Mouse (Mus musculus) mesoderm, embryonic 11.5 days (tissue): Measurements from ENCODE around the gene Fxr2.

Experiments
- DNase-seq: peaks from one replicate; pipeline ENCODE4 v3.0.0-alpha.2; 2012; ENCODE audit warnings: low read depth, low spot score

Gene Fxr2

DNA sequence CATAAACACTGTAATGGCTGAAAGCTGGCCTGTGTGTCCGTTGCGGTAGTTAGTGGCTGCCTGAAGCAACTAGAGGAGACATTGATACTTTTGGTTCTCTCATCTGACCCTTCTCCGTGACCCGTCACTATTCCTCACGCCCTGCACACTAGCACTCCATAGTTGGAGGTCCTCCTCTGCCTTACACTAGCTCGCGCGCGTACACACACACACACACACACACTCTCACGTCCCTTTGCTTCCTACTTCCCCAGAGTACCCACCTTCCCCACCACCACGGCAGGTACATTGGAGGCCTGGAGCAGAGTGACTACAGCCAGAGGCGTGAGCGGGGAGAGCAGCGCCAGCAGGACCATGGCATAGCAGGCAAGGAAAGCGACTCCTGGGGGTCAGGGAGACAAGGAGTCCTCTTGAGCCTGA lies 24.7 kb downstream of the Fxr2 start:
- DNase-seq = no peak

DNA sequence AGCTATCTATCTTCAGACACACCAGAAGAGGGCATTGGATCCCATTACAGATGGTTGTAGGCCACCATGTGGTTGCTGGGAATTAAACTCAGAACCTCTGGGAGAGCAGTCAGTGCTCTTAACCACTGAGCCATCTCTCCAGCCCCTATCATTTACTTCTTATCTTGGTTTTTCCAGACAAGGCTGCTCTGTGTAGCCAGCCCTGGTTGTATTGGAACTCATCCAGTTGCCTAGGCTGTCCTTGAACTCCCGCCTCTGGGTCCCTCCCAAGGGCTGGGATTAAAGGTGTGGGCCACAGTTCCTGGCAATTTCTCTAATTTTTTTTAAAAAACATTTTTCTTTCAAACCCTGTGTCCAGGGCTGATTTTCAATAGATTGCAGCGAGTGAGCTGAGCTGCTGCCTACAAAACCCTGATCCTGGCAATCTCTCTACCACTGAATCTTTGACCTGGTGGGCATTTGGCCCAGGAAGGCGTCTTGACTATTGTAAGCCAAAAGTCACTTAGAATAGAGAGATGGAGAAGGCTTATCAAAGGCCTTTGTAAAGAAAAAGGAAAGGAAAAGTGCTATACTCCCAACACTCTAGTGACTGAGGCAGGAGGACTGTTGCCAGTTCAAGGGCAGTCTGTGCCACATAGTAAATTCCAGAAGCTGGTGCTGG lies 28.6 kb downstream of the Fxr2 start:
- no peak for DNase-seq

DNA sequence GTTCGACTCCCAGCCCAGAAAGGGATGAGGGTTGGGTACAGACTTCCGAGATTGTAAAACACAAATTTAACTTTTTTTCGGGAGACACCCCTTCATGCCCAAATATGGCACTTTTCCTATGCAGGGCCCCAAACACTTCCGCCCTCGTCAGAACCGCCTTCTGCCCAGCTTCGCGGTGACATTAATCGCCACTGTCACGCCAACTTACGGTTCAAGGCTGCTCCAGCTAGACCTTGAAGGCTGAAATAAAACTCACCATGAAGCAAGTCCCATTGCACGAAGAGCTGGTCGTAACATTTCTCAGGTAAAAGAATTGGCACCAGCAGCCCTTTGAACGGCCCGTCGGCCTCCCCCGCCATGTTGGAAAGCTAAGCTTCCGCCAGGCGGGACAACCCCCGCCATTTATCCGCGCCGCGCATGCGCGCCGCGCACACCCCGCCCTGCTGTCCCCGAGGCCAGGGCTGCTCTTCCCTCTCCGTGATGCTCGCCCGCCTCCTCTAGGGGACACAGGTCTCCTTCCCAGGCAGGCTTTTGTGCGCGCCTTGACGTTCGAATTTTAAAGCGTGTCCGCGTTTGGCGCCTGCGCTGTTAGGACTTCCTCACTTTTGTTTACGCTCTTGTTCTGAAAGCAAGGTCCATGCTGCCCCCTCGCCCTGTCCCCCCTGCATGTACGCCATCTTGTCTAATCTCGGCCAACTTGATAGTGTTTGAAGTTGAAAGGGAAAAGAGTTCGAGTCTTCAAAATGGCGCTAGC lies 29.6 kb downstream of the Fxr2 start, which contains the start of gene Mpdu1:
Mpdu1 (minus strand) TSS at position 430 of the 754 bp plus-strand sequence.
- peak; percentile 99 for DNase-seq

DNA sequence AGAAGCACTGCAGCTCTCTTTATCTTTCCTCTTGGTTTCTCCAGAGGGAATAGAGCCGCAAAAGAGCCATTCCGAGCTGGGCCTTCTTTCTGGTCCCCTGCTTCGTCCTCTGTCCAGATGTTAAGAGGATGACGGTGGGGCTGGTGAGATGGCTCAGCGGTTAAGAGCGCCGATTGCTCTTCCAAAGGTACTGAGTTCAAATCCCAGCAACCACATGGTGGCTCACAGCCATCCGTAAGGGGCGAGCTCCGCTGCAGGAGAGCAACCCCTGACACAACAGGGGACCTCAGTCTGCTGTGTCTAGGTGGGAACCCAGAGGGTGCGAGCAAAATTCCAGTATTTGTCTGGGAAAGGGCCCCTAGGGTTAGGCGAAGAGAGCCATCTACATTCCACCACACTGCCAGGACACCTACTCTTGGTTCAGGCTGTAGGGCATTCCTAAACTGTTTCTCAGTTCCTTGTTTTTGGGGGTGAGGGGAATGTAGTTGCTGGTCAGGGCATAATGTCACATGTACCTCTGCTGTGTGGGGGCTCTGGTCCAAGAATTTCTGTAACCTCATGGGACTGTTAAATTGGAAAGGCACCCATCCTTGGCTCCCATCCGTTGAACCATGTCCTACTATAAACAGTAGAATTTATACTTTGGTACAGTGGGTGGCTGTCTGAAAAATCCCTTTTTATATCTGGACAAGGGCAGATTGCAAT lies 30.3 kb downstream of the Fxr2 start:
- DNase-seq = no peak

GRCm38 (mm10) chr11:69663795-69664194 lies 31.0 kb downstream of the Fxr2 start:
- no peak for DNase-seq

DNA sequence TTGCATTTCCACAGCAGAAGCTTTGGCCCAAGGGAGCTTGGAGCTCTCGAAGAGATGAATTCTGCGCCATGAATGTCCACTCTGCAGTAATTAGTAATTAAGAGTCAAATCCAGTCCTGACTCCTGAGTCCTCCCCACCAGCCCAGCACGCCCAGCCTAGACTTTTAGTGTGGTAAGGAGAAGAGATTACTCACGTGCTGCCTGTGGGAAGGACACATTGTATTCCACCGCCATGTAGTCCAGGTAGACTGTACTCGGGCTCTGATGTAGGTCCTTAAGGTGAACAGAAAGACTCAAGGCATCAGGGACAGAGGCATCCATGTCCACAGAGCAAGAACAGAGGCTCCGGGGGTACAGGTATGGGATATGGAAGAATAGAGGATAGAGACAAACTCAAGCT lies 32.1 kb downstream of the Fxr2 start:
- no peak for DNase-seq

DNA sequence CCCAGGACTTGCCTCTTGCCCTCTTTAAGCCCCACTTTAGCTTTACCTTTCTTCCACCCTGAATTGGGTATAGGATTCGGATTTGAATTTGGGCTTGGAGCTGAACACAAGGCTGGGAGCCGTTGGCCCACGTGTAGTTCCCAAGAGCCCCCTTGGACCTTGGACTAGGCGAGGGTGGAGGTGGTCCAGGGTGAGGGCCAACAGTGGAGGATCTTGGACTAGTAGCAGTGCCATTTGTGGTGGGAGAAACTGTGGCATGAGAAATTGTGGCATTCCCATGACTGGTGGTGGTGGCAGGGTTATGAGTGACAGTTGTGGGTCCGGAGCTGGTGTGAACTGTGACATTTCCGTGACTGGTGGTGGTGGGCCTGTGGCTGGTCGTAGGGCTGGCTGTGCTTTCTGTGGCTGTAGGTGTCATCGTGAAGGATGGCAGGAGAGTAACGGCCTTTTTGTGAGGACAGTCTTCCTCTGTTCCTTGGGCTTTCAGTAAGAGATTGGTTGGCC lies 32.7 kb downstream of the Fxr2 start:
- DNase-seq = no peak

DNA sequence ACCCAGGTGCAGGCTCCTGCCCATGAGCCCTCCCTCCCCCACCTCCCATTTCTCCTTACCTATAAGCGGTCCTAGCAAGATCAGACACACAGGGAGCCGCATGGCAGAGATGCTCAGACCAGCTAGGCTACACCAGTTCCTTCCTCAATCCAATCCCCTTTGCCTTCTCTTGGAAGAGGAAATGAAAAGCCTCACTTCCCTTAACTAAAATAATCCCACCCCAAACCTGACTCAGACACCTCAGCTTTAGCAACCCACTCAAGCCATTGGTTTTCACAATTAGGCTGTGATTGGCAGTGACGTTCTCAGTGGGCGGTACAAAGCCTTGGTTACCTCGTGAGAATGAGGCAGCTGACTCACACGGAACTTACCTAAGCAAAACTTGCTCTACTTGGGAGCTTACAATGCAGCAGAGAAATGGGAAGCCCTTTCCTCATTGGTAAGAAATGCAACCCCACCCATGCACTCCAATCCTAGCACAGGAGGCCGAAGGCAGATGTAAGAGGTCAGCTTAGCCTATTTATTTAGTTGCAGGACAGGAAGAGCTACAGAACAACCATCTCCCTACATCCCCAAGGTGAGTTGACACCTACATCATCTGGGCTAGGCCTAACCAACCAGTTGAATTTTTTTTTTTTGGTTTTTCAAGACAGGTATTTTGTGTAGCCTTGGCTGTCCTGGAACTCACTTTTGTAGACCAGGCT lies 33.3 kb downstream of the Fxr2 start, which contains the start of gene Cd68:
Cd68 (minus strand) TSS at position 193 of the 704 bp plus-strand sequence.
- no peak for DNase-seq

DNA sequence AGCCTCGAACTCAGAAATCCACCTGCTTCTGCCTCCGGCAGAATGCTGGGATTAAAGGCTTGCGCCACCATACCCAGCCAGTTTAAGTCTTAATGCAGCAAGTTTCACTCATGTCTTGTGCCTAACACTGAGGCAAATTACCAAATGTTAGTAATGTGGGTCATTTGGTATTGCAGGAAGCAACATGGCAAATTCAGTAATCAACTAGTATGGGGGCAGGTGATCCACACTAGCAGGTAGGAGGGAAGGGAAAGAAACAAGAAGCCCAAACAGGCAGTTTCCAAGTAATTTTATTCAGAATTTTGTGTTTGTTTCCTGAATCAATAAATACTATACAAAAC lies 33.8 kb downstream of the Fxr2 start:
- no peak for DNase-seq

- DNase-seq = peak; percentile 96
Observed at GRCm38 (mm10) chr11:69670786-69671725, 38.3 kb downstream of the Fxr2 start.

DNA sequence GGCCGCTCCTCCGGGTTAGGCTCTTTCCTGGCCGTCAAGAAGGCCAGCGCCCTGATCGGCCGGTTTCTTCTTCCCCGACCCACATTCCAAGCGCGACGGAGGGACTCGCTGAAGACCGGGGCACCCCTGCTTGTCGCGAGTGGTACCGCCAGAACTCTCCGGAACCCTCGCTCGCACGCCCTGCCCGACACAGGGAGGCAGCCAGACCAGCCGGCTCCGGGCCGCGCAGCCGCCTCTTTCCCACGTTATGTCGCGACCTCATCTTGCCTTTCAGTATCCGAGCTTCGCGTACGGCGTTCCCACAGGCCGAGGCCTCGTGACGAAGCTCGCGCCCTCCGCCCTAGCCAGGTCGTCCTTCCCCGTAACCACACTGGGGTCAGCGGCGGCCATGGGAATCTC lies 38.9 kb downstream of the Fxr2 start:
- DNase-seq = no peak

GRCm38 (mm10) chr11:69672211-69672706 lies 39.5 kb downstream of the Fxr2 start, which contains the start of gene Eif4a1:
Eif4a1 (minus strand) TSS chr11:69672423.
- peak; percentile 100 for DNase-seq

DNA sequence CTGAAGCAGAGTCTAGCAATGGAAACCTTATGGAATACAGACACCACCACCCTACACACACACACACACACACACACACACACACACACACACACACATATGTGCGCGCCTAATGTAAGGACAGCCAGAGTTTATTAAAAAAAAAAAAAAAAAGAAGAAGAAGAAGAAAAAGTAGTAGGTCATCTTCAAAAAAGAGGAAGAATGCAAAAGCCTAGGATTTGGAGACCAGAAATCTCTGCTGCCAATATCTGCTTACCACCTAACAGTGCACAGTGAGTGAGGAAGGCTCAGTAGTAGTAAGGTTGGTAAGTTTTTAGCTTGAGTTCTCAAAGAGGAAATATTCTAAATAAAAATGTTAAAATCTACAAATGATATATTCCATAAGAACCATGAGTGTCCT lies 46.4 kb downstream of the Fxr2 start:
- DNase-seq = no peak

DNA sequence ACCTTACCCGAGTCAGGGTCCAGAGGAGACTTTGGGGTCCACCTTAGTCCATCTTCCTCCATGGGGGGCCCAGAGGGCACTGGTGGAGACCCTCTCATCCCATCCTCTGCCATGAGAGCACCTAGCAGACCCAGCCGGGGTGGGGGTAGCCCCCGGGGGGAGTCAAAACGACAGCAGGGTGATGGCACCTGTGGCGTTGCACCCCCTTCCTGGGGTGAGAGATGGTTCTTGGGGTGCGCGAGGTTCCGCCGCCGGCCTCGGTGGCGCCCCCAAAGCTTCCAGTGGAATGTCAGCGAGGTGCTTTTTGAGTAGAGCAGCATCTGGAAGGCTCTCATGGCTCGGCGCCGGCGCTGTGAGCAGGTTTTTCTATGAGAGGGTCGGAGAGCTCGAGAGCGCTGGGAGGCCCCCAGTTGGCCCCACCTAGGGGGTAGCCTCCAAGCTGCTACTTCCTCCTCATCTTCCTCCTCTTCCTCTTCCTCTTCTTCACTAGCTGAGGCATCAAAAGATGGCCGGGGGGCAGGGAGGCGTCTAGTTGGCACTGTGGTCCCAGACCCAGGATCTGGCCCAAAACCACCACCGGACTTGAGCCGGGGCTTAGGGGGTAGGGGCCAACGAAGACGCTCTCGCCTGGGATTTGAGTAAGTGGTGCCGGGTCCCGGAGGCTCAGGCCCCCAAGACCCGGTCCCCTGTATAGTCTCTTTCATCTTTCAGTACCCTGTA lies 47.5 kb downstream of the Fxr2 start:
- DNase-seq = no peak

- DNase-seq = peak; percentile 99
Observed at GRCm38 (mm10) chr11:69681314-69682208, 48.8 kb downstream of the Fxr2 start, which contains the start of gene Senp3. Senp3 (minus strand) TSS chr11:69682084.

DNA sequence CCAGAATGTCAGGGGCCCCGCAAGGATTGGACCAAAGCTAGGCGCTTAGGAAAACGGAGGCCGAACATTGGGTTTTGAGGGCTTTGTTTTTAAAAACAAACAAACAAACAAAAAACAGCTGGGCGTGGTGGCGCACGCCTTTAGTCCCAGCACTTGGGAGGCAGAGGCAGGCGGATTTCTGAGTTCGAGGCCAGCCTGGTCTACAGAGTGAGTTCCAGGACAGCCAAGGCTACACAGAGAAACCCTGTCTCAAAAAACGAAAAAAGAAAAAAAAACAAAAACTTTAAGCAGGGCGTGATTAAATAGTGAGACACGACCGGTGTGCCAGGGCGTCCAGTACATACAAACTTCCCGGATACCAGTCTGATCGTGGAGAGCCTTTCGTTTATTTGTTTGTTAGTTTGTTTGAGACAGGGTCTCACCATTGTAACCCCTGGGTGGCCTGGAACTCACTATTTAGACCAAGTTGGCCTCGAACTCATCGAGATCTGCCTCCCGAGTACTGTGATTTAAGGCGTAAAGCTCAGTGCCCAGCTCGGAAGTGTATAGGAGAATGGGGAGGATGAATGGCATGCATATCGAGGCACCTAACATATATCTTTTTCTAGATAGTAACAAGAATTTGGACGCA lies 49.5 kb downstream of the Fxr2 start:
- no peak for DNase-seq

GRCm38 (mm10) chr11:69682840-69683533 lies 50.2 kb downstream of the Fxr2 start:
- DNase-seq = peak; percentile 95
